Mouse (Mus musculus) ES-Bruce4 (cell line): ENCODE measurements around the gene Aven.

Experiments used
- CTCF ChIP-seq: IDR thresholded peaks from one replicate; pipeline ENCODE4 v1.8.1; 2011; ENCODE audit warnings: low read depth, low read length
- POLR2A ChIP-seq: IDR thresholded peaks from one replicate; pipeline ENCODE4 v1.8.1; 2011; ENCODE audit warnings: low read length; ENCODE audit not compliant: insufficient read depth

DNA sequence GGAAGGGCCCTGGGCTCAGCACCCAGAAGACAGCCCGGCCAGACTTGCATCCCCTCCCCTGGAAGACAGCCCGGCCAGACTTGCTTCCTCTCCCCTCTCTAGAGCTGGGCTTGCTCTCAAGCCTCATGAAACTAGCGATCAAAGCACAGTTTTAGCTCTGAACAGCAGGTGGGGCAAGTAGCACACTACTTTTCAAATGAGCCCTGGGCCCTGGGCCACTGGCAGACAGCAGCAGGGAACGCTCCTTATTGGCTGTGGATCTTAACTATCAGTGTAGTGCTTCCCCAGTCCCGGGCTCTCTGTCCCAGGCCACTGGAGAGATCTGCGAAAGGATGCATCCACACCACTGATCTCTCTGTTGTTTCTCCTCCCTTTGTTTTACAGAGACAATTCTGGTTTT lies 8.4 kb downstream of the Aven start:
- TF ChIP-seq CTCF (peak; percentile 49), POLR2A (no peak)
